Mouse (Mus musculus): ENCODE measurements at regions not wholly inside any gene's neighbourhood (a gene's known extent, or its start where the extent isn't known, plus 50 kb on each side); places are given as distances from the start of the nearest gene placed in this dataset.

DNA sequence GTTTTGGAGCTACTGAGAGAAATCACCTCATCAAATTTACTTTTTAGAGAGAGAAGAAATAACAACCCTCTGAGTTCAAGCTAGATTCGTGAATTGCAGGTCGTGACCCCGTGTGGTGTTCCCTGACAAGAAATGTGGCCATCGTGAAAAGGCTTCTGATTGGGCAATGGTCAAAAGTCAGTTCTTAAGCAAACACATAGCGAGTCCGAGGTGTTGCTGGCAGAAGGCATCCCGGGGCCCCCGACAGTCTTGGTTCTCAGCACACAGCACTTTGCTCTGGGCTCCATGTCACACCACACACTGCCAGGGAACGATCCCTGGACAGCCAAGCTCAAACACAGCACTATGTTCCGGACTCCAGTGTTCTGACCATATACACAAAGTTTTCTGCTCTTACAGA is 320.0 kb downstream of the Etnk1 start:
- DNase-seq = no peak

DNA sequence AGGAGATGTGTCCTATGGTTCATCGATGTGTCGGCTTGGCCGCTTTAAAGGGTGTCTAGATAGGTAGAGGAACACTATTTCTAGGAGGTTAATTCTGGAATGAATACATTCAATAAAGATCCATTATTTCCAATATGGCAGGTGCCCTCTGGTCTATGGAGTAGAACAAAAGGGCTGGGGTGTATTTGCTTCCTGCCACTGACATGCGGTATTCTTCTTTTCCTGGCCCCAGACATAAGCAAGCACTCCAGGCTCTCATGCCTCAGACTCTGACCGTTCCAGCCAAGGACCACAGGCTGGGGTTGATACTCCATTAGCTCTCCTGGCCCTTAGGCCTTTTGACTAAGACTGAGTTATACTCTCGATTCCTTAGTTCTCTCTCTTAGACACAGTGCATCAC is 323.0 kb downstream of the Etnk1 start:
- DNase-seq = no peak

DNA sequence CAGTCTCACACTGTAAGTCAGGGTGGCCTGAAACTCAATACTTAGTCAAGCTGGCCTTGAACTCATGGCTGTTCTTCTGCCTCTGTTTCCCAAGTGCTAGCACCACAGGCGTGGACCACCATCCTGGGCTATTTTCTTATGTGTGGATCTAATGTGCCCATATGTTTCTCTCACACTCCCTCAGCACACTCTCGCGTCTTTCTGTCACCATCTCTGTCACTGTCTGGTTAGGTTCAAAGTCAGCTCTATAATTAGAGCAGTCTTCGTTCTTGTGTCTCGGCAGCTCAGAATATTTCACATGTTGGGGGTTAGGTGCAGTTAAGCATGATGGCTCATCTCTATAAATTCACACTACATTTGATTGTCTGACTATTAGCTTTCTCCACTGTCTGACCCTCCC is 324.4 kb downstream of the Etnk1 start:
- DNase-seq = no peak

GRCm38 (mm10) chr6:143493543-143493942 is 326.5 kb downstream of the Etnk1 start:
- DNase-seq = no peak

GRCm38 (mm10) chr6:143494341-143494740 is 327.3 kb downstream of the Etnk1 start:
- no peak for DNase-seq

DNA sequence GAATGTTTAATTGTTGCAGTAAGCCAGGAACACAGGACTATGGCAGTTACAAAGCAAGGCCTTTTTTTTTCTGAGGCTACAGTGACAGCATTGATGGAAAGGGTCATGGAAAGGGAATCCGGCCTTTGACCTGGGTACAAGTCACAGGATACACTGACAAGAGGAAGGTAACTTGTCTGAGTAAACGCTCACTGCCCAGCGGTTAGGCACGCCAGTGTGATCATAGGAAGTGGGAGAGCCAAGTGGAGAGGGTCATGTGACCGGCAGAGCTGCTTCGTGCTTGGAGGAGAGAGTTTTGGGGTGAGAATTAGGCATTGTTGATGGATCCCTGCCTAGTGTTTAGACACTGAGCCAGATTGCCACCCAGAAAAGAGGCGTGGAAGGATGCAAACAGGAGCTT is 327.9 kb downstream of the Etnk1 start:
- no peak for DNase-seq

DNA sequence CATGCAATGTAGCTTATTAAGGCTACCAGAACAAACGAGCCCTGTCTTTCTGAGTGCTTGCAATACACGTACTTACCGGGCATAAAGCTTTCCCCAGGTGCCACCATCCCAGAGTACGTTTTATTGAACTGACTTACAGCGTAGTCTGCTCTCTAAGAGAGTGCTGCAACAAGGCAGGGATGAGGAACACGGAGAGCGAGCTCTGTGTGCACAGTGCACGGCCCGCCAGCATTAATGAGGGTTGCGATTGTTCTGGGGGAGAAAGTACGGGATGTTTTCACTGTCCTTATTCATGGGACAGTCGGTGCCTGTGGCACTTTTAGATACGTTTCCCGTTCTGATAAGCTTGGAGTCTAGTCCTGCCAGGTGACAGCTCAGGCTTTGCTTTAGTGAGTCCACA is 331.7 kb downstream of the Etnk1 start:
- no peak for DNase-seq

DNA sequence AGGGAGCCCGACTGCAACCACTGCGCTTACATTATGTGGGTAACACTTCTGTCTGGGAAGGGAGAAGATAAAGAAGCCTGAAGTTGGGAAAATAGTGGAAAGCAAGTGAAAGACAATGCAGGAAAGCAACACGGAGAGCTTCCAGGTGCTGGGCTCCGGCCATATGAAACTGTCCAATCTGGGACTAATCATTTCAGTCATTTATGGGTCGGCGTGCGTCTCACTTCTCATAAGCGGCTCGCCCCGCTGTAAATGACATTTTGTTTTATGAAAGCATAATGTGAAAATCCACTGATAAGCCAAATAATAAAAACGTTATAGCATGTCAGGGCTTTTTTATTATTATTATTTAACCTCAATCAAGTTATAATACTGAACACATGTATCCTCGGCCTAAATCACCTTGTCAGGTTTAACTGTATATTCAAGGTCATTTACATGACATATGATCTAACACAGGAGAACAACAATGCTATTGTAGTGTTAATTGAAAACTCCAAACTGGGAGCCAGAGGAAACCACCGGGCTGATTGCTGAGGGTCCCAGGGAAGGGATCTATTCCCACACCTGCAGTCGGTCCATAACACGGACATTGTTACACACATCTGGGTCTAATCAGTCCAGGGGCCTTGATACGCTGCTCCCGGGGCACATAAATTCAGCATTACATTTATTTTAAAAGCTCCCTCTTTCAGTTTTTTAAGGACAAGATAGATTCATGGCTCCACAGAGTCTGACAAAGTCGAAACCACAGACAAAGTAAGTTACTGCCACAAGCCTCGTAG is 332.4 kb downstream of the Etnk1 start:
- DNase-seq = no peak

GRCm38 (mm10) chr6:143502803-143503202 is 335.8 kb downstream of the Etnk1 start:
- DNase-seq = no peak

GRCm38 (mm10) chr6:143503953-143504352 is 336.9 kb downstream of the Etnk1 start:
- no peak for DNase-seq

- no peak for DNase-seq
These were observed 346.4 kb downstream of the Etnk1 start for GRCm38 (mm10) chr6:143513459-143513858.

- DNase-seq = no peak
These were observed 348.1 kb downstream of the Etnk1 start for GRCm38 (mm10) chr6:143515137-143515536.

- DNase-seq = no peak
These were observed 349.7 kb downstream of the Etnk1 start for GRCm38 (mm10) chr6:143516746-143517145.

GRCm38 (mm10) chr6:143518476-143518875 is 351.5 kb downstream of the Etnk1 start:
- DNase-seq = no peak

DNA sequence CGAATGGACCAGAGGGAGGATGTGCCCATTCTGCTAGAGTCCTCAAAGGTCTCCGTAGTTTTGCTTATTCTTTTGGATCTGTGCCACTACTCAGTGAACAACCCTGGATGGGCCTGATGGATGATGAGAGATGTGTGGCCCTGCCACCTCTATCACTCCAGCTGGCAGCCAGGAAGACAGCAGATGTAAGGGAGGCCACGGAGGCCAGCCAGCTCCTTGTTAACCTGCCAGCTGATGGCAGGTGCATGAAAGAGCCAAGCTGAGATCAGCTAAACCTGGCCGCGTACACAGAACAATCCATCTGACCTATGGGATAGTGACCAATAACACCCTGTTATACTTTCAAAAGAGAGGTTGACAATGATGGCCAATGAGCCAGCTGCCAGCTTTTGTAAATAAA is 352.6 kb downstream of the Etnk1 start:
- no peak for DNase-seq

DNA sequence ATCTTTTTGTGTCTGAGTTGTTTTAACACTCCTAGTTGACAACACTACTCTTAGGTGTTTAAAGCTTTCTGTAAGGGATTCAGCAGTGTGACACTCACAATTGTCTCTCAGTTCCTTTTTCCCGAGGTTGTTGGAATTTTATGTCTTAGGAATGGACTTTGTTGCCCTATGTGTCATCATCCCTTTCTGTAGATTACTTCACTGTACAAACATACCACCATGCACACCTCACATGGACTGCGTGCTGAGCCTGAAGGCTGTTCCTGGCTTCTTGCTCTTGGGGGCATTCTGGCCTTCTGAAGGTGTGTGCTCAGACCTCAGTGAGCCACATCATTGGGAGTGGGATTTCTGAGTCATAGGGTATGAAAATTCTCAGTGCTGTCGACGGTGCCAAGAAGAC is 358.1 kb downstream of the Etnk1 start:
- no peak for DNase-seq

DNA sequence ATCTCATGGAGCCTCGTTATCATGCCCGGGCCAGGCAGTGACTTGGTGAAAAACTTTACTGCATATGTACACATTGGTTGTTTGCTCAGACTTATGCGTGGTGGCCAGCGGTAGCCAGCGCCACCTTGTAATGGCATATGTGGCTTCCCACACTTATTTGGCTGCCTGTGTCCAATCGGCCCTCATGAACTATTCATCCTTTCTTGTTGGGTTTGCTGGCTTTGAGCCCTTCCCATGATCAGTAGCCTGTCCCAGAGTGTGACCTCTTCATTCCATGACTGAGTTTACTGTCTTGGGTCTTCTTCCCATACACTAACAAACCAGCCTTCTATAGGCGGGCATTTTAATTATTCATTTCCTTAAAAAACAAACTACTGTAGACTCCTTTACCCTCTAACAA is 361.9 kb downstream of the Etnk1 start:
- no peak for DNase-seq

DNA sequence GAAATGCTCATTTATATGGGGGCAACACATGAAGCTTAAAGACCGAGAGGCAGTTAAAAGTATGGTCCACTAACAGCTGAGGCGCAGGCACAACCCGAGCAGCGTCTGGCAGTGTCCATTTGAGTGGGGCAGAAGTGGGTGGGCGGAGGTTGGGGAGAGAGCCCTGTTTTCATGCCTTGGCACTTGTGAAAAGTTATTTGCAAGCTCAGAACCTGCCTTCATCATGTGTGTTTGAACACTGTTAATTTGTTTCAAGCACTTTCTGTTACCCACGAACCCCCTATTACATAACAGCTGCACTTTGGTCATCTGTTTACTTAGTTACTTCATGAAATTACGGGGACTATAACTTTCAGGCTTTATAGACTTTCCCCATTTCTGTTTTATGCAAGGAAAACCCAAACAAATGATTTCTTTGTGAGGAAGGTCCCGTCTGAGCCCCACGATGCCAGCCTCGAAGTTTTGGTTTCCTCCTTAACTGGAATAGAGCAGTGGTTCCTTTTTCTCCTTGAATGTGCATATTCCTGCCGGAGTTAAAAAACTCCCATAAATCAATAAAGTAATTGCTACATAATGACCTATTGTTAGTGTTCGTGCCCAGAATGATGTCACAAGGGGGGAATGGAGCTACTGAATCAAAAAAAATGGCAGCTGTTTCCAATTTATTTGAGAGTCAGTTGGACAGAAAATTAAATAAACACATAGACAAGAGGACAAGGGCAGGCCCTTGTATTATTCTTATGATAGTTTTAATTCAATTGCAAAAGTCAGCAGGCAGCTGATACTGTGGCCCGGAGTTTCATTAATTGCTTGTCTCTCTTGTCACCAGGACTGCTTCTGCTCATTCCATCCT is 363.6 kb downstream of the Etnk1 start:
- peak; percentile 12 for DNase-seq

DNA sequence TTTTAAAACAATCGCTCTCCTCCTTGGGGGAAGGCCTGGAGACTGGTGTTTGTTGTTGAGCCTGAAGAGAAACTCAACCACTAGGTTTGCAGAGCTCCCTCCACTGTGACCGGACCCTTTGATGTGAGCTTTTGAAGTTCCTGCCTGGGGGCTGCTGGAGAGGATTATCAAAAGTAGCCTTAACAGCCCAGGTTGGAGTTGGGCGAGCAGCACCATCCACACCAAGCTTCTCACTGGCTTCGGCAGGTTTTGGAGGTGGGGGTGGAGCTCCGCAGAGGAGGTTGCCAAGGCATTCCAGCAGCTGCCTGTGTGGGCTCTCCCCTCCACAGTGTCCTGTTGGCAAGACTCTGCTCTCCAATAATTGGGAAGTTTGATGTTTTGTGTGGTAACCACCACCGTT is 364.5 kb downstream of the Etnk1 start:
- no peak for DNase-seq

- DNase-seq = no peak
These were observed 365.4 kb downstream of the Etnk1 start for GRCm38 (mm10) chr6:143532380-143532779.

DNA sequence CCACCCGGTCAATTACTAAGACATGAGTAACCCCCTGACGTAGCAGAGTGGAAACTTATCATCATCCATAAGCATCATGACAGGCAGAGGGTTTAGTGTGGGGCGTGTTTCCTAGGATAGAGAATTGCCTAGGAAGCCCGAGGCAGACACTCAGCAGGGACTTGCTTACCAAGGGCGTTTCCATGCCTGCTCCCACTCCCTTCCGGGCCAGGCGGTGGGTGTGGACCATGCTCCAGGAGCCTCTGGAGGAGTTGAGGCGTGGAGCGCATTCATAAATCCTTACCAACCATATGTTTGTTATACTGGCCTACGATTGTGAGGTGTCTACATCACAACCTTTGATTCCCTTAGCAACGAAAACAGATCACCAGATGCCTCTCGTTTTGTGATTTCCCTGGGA is 368.2 kb downstream of the Etnk1 start:
- no peak for DNase-seq

- DNase-seq = no peak
These were observed 368.7 kb downstream of the Etnk1 start for GRCm38 (mm10) chr6:143535726-143536125.

DNA sequence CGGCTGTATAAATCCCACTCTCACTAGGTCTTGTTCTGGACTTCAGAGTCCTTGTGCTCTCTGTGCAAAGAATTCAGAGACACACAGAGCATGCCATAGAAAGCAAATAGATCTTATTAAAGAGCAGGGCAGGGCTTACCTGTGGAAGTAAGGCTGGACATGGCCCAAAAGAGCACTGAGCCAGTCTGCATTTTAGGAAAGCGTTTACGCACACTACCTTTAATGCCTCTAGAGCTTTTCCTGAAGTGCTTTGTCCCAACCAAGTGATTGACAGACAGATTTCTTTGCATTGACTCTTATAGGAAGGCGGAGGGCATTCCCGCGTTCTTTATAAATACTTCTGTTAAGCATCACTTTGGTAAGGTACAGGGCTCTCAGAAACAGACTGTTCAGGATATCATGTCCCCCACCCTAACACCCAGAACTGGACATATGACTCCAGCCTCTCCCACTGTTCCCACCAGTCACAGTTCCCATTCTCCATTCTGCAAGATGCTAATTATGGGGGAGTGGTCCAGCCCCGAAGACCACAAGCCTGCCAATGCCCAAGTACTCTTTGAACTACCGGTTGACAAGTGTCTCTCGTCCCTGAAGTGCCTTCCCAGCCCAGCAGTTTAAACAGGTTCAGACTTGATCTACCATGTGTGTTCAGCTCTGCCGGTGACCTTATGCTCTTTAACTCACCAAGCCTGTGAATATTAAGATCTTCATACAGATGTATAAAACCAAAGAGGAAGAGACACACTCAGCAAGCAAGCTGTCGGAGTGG is 369.7 kb downstream of the Etnk1 start:
- DNase-seq = no peak
